Mouse (Mus musculus) hindbrain, embryonic 14.5 days (tissue): Measurements from ENCODE around the gene Scfd2. TPM values are rescaled to one million over a fixed set of nuclear protein-coding genes. Genes with fewer than 3 reads are reported as not detected.

Experiments
- ATAC-seq: fragments of 200-750 bp; cut with Nextera tagmentation; 2 replicates; pipeline ENCODE4 v1.8.0; 2017; ENCODE audit warnings: moderate number of reproducible peaks, mild to moderate bottlenecking, moderate TSS enrichment, moderate library complexity; ENCODE audit not compliant: low FRiP score
- DNase-seq: peaks from one replicate; pipeline ENCODE4 v3.0.0-alpha.2; 2015; ENCODE audit warnings: low spot score
- H3K27ac ChIP-seq: fragments of 300-500 bp; sonication (generic); 2 replicates; pipeline ENCODE4 v1.5.1; 2014; ENCODE audit warnings: mild to moderate bottlenecking, moderate library complexity
- H3K27me3 ChIP-seq: fragments of 300-500 bp; sonication (generic); 2 replicates; pipeline ENCODE4 v1.6.1; 2014; ENCODE audit warnings: mild to moderate bottlenecking, low read length, mixed read lengths; ENCODE audit not compliant: control insufficient read depth, insufficient read depth
- H3K36me3 ChIP-seq: fragments of 300-500 bp; sonication (generic); replicated peaks from 2 replicates; pipeline ENCODE4 v1.6.1; 2014; ENCODE audit not compliant: control insufficient read depth, insufficient read depth
- H3K4me1 ChIP-seq: fragments of 300-500 bp; sonication (generic); replicated peaks from 2 replicates; pipeline ENCODE4 v1.6.1; 2014; ENCODE audit warnings: antibody characterized with exemption, low read length, mixed read lengths; ENCODE audit not compliant: control insufficient read depth, insufficient read depth
- H3K4me2 ChIP-seq: fragments of 300-500 bp; sonication (generic); replicated peaks from 2 replicates; pipeline ENCODE4 v1.6.1; 2014; ENCODE audit warnings: mild to moderate bottlenecking, moderate library complexity
- H3K4me3 ChIP-seq: fragments of 300-500 bp; sonication (generic); replicated peaks from 2 replicates; pipeline ENCODE4 v1.5.1; 2014; ENCODE audit warnings: mild to moderate bottlenecking, low read length
- H3K9ac ChIP-seq: fragments of 300-500 bp; sonication (generic); 2 replicates; pipeline ENCODE4 v1.6.1; 2014
- H3K9me3 ChIP-seq: fragments of 300-500 bp; sonication (generic); 2 replicates; pipeline ENCODE4 v1.6.1; 2016; ENCODE audit warnings: low read length; ENCODE audit not compliant: control insufficient read depth
- WGBS: fragments of 180-500 bp; shearing (Covaris S2); extraction: QIAGEN DNeasy Blood & Tissue Kit; methylation state at CpG from one replicate; pipeline ENCODE4 v1.1.7; 2014; 5-methylcytosine and 5-hydroxymethylcytosine counted together
- polyA plus RNA-seq: library from polyadenylated mRNA; unstranded; fragments of >200 nt; fragmentation: Nextera tagmentation; extraction: Ambion mirVana; gene quantifications from 2 replicates; pipeline ENCODE4 v1.2.1, GENCODE M21; 2014

Scfd2 gene
- polyA plus RNA-seq, 1 experiment from 2014 or later, result 18.8 TPM

GRCm38 (mm10) chr5:74361531-74361930 is 170.0 kb downstream of the Scfd2 start:
- Histone ChIP-seq H3K27me3 (no peaks in the 10 kb centered on the region), H3K4me1 (peaks cover 17% of the 10 kb centered on the region), H3K27ac (no peak overlapping the region), H3K4me2 (no peak overlapping the region), H3K9me3 (no peaks in the 10 kb centered on the region), H3K4me3 (no peak overlapping the region), H3K9ac (no peak overlapping the region), H3K36me3 (no peaks in the 10 kb centered on the region)
- DNase-seq (no peak), ATAC-seq (no peak)
- WGBS, result 76% methylated on average over 5 of the region's 5 CpGs

DNA sequence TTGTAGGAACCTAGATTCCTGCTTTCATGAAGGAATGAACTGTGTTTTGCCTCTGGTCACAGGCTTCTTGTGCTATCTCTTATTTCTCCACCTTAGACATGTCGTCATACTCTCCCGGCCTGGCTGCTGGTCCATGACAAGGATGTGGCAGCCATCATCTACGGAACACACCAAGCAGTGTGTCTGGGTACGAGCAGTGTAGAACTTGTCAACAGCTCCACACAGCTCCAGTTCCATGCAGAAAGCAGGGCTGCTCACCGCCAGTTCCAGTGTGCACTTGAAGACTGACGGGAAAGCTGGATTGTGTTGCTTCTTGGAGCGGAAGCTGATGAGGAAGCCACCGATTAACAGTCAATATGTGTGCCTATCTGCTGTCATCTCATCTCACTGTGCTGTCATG is 173.5 kb downstream of the Scfd2 start:
- DNase-seq (no peak), ATAC-seq (no peak)
- 83% methylated on average over 8 of the region's 8 CpGs for WGBS
- H3K36me3 ChIP-seq, result no peaks in the 10 kb centered on the region
- H3K4me2 ChIP-seq, result no peak overlapping the region
- no peaks in the 10 kb centered on the region for H3K4me1 ChIP-seq
- no peak overlapping the region for H3K27ac ChIP-seq
- no peaks in the 10 kb centered on the region for H3K27me3 ChIP-seq
- H3K4me3 ChIP-seq, result no peak overlapping the region
- H3K9ac ChIP-seq, result no peak overlapping the region
- no peaks in the 10 kb centered on the region for H3K9me3 ChIP-seq

GRCm38 (mm10) chr5:74355416-74356177 is 176.0 kb downstream of the Scfd2 start:
- 91% methylated on average over 2 of the region's 2 CpGs for WGBS
- no peaks in the 10 kb centered on the region for H3K4me1 ChIP-seq
- ATAC-seq, result no peak

GRCm38 (mm10) chr5:74350909-74351308 is 180.7 kb downstream of the Scfd2 start:
- Histone ChIP-seq H3K9me3 (no peaks in the 10 kb centered on the region), H3K27ac (no peak overlapping the region), H3K36me3 (no peaks in the 10 kb centered on the region), H3K4me1 (no peaks in the 10 kb centered on the region), H3K27me3 (no peaks in the 10 kb centered on the region), H3K9ac (no peak overlapping the region), H3K4me3 (no peak overlapping the region), H3K4me2 (no peak overlapping the region)
- DNase-seq, result no peak
- WGBS, result 77% methylated on average over 4 of the region's 4 CpGs
- ATAC-seq, result no peak

More at GRCm38 (mm10) chr5:74355416-74356177, 176.0 kb downstream of the Scfd2 start:
- Histone ChIP-seq H3K36me3 (no peaks in the 10 kb centered on the region), H3K9me3 (no peaks in the 10 kb centered on the region), H3K9ac (no peak overlapping the region), H3K27ac (no peak overlapping the region), H3K4me2 (no peak overlapping the region), H3K27me3 (no peaks in the 10 kb centered on the region), H3K4me3 (no peak overlapping the region)
- no peak for DNase-seq

DNA sequence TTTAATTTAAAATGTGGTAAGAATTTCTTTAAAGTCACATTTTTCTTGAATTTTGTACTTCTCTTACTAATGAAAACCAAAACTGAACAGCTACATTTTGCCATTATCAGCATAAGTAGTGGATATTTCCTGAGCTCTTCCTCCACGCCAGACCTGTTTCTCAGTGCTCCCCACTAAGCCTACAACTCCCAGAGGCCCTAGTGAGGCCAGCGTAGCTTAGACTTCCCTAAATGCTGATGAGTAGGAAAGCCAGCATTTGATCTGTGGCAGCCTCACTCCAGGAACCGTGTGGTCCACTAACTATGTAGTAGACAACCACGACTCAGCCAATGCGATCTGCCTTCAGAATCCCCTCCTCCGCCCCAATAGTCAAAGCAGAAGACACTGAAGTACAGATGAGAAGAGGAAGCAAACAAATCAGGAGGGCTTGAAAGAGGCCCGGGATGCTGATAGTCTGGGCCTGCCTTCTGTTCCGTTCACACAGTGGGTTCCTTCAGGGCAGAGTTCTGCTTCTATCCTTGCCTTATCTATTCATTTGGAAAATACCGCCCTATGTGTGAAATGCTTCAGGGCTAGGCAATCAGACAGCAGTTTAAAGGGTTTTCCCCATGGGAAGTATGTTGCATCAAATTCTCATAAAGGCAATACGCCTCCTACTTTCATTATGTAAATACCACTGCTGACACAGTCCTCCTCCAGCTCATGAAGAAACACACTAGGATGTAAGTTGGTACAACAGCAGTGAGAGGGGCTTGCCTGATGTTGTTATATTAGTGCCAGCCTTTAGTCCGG is 183.3 kb downstream of the Scfd2 start:
- no peak overlapping the region for H3K4me2 ChIP-seq
- no peaks in the 10 kb centered on the region for H3K36me3 ChIP-seq
- H3K9ac ChIP-seq, result no peak overlapping the region
- WGBS, result 68% methylated on average over 11 of the region's 11 CpGs
- no peaks in the 10 kb centered on the region for H3K4me1 ChIP-seq
- H3K9me3 ChIP-seq, result no peaks in the 10 kb centered on the region
- DNase-seq (peak; percentile 45), ATAC-seq (peak; percentile 43)
- no peaks in the 10 kb centered on the region for H3K27me3 ChIP-seq
- H3K27ac ChIP-seq, result peak overlapping the region; percentile 22; the same call in 1 of the 2 replicates
- H3K4me3 ChIP-seq, result no peak overlapping the region

DNA sequence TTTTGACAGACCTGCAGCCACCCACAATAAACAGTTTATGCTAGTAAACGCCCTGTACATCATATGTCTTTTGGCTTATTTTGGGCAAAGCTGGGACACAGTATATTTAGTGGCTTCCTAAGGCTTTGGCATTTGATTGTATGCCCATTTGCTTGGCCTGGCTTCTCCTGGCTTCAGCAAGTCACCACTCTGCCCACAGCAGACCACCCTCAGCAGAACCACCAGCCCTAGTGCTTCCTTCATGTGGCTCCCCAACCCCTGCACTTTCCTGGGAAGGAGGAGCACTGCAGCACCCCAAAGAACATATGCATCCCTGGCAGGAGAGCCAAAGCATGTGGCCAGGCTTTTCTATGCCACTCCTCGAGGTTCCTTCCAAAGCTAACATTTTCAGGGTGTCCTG is 188.5 kb downstream of the Scfd2 start:
- Histone ChIP-seq H3K4me2 (no peak overlapping the region), H3K27ac (no peak overlapping the region), H3K27me3 (no peaks in the 10 kb centered on the region), H3K4me3 (no peak overlapping the region), H3K9me3 (no peaks in the 10 kb centered on the region), H3K4me1 (no peaks in the 10 kb centered on the region), H3K36me3 (no peaks in the 10 kb centered on the region), H3K9ac (no peak overlapping the region)
- DNase-seq, result no peak
- no peak for ATAC-seq
- WGBS, result 70% methylated on average over 2 of the region's 2 CpGs

GRCm38 (mm10) chr5:74342557-74342956 is 189.0 kb downstream of the Scfd2 start:
- Histone ChIP-seq H3K36me3 (no peaks in the 10 kb centered on the region), H3K4me3 (no peak overlapping the region), H3K27me3 (no peaks in the 10 kb centered on the region), H3K4me2 (no peak overlapping the region), H3K9me3 (no peaks in the 10 kb centered on the region), H3K9ac (no peak overlapping the region), H3K4me1 (no peaks in the 10 kb centered on the region; the same call in 1 of the 2 replicates), H3K27ac (no peak overlapping the region)
- ATAC-seq (no peak), DNase-seq (no peak)

DNA sequence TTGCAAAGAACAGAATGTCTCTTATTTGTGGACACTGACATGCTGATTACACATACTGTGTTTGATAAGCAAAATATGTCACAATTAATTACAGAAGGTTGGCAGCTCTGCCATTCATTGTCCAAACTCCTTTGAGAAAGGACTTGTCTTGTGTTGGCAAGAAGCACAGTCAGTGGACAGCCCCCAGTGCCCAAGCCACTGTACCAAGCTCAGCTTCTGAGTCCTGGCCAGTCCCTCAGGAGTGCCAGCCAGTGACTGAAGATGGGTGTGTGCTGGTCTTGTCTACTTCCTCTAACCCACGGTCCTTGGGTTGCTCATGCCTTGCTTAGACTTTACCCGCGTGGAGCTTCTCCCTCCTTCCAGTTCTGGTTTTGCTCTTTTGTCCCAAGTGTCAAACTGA is 194.1 kb downstream of the Scfd2 start:
- Histone ChIP-seq H3K36me3 (no peaks in the 10 kb centered on the region), H3K4me2 (no peak overlapping the region), H3K4me3 (no peak overlapping the region), H3K9me3 (no peaks in the 10 kb centered on the region), H3K27ac (no peak overlapping the region), H3K27me3 (no peaks in the 10 kb centered on the region), H3K4me1 (peaks cover 4% of the 10 kb centered on the region; the same call in 1 of the 2 replicates), H3K9ac (no peak overlapping the region)
- 90% methylated on average over 3 of the region's 3 CpGs for WGBS
- DNase-seq, result no peak
- no peak; the same call in 1 of the 2 replicates for ATAC-seq

GRCm38 (mm10) chr5:74336780-74337179 is 194.8 kb downstream of the Scfd2 start:
- H3K27me3 ChIP-seq, result no peaks in the 10 kb centered on the region
- 41% methylated on average over 12 of the region's 12 CpGs for whole genome bisulfite sequencing
- DNase-seq (peak; percentile 73), ATAC-seq (peak; percentile 87)
- H3K27ac ChIP-seq, result peak overlapping the region; percentile 4; the same call in 1 of the 2 replicates
- H3K4me2 ChIP-seq, result no peak overlapping the region
- no peaks in the 10 kb centered on the region for H3K9me3 ChIP-seq
- H3K36me3 ChIP-seq, result no peaks in the 10 kb centered on the region
- no peak overlapping the region for H3K4me3 ChIP-seq
- H3K4me1 ChIP-seq, result peaks cover 4% of the 10 kb centered on the region; the same call in 1 of the 2 replicates
- no peak overlapping the region for H3K9ac ChIP-seq
